Mouse (Mus musculus): ENCODE results near the gene Ets2.

Gene Ets2

DNA sequence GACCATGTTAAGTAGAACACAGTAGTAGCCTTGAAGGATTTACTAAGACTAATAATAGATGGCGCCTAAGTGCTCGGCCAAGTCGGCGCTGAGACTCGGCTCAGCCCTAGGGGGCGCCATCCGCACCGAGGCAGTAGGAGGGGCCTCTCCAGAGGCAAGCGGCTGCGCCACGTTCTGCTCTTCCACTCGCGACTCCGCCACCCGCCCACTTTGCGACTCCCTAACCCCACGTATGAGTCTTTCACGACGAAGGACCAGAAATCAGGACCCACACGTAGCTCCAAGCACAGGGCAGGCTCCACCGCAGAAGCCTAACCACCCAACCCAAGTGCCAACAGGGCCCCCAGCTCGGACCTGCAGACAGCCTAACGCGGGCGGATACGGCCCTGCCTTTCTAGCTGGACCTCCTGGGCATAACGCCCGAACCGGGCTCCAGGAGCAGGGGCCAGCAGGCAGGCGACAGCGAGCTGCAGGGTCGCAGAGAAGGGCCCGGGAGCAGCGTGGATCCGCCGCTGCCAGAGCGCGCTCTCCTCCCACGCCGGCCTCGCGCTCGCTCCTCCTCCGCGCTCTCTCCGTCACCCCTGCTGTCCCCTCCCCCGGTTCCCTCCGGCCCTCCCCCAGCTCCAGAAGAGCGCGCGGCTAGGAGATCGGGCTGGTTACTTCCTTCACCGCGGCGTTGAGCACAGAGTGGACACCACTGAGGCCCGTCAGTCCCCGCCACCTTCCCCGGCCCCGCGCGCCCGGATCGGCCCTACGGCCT lies at the start of gene Ets2:
Gene Ets2, plus strand, starts transcription at position 274 of the 760 bp plus-strand sequence.
- in situ Hi-C loops (cut with MboI) = no loop called here

DNA sequence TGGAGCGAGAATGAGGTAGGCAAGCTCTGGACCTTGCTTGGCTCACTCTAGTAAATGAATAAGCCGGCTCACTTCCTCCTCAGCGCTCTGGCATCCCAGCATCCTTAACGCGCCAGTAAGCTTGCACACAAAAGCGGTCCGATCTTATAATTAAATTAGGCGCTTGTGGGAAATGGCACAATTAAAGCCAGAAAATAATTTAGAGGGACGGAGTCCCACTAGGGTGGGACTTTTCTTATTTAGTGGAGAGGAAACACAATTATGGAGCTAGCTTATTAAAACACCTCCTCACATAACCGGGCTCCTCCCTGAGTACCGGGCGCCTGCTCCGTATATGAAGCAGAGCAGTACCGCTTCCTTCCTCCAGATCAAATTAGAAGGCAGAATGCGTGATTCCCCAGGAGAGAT lies 47.7 kb upstream of the Ets2 start:
- in situ Hi-C loops (cut with MboI) = no loop called here

GRCm38 (mm10) chr16:95656535-95656934 lies 45.3 kb upstream of the Ets2 start:
- in situ Hi-C loops (cut with MboI) = loop anchor here (5.0 kb wide), 1 partner anchor 291 kb away; no protein-coding TSS in a partner anchor

DNA sequence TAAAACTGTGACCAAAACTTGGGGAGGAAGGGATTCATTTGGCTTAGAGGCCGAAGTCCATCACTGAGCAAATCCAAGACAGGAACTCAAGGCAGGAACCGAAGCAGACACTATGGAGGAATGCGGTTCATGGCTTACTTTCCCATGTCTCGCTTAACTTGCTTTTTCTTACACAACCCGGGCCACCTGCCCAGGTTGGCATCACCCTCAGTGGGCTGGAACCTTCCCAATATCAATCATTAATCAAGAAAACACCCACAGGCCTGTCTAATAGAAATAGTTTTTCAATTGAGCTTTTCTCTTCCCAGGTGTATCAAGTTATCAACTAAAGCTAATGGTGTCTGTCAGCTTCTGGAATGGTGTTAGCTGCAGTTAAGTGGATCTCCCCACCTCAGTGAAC lies 44.7 kb upstream of the Ets2 start:
- in situ Hi-C loops (cut with MboI) = loop anchor here (5.0 kb wide), 1 partner anchor 290 kb away; no protein-coding TSS in a partner anchor

- in situ Hi-C loops (cut with MboI) = loop anchor here (5.0 kb wide), 1 partner anchor 290 kb away; no protein-coding TSS in a partner anchor
Measured at GRCm38 (mm10) chr16:95657756-95658155, 44.1 kb upstream of the Ets2 start.

DNA sequence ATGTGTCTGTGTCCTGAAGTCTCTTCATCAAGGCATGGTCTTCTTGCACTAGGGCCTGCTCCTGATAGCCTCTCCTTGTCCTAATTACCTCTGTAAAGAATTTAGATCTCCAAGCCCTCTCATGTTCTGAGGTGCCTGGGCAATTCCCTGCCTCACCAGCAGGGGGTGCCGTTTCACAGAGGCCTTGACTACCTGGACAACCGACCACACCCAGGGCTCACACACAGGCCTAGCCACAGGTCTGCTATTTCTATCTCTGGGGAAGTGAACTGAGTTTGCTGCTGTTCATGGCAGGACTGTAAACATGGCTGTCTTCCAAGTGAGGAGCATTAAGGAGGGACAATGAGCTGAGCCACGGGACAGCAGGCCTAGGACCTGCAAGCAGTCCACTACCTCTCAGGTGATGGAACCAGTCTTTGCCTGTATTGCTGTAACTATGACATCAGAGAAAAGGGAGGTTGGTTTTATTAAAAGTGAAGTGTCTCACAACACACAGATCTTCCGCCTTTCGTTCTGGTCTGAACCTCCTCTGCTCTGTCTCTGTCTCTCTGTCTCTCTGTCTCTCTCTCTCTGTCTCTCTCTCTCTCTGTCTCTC lies 42.9 kb upstream of the Ets2 start:
- in situ Hi-C loops (cut with MboI) = loop anchor here (5.0 kb wide), 1 partner anchor 288 kb away; no protein-coding TSS in a partner anchor

DNA sequence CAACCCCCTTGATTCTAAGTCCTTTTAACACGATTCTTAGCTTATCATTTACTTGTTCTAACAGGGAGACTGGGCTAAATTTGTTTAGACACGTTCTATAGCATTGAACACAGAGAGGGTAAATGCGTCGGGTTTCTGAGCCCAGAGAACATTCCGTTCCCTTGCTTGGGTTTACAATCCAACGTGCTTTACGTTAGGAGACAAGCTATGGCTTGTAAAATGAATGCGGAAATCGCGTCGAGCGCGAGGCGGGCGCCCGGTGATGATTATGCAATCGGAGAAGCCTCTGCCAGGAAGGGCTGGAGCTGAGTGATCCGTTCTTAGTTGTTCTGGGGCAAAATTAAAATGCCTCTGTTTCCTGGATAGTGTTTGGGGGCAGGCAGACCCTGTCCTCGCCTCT lies 42.4 kb upstream of the Ets2 start:
- in situ Hi-C loops (cut with MboI) = loop anchor here (5.0 kb wide), 1 partner anchor 288 kb away; no protein-coding TSS in a partner anchor

DNA sequence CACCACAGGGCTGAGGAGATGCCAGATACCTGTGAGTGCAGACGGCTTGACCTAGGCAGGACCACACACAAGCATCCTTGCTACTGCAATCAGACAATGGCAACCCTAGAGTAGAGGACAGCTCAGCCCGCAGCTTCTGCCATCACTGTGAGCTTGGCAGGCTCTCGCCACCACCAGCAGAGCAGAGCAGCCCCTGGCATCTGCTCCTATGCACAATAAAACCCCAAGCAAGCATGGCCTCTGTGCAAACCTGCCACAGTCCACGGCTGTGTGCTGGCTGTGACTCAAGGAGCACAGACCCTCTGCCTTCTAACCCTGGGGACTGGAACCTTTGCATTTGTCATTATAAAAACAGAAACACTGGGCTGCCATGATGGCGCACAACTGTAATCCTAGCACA lies 41.0 kb upstream of the Ets2 start:
- in situ Hi-C loops (cut with MboI) = no loop called here

- in situ Hi-C loops (cut with MboI) = no loop called here
Measured at GRCm38 (mm10) chr16:95665472-95666131, 36.3 kb upstream of the Ets2 start.

- in situ Hi-C loops (cut with MboI) = no loop called here
Measured at GRCm38 (mm10) chr16:95666288-95666687, 35.6 kb upstream of the Ets2 start.

- in situ Hi-C loops (cut with MboI) = no loop called here
Measured at GRCm38 (mm10) chr16:95667395-95668150, 34.3 kb upstream of the Ets2 start.

GRCm38 (mm10) chr16:95668151-95668993 lies 33.5 kb upstream of the Ets2 start:
- in situ Hi-C loops (cut with MboI) = no loop called here

DNA sequence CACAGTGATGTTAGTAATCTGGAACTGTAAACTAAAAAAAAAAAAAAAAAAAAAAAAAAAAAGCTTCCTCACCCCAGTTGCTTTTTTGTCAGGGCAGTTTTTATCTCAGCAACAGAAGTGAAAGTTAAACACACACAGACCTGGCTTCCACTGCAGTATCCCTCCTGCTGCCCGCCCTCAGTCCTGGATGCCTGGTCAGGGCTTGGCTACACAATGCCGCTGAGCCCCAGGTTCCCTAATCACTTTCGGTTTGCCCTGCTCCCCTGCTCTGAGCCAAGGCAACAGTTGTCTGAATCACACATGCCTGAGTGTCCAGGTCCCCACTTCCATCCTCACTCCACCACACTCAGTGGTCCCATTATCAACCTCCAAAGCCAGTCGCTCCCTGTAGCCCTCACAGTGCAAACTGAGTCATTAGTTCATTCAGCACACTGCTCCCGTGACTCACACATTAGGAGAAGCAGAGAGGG lies 27.4 kb upstream of the Ets2 start:
- in situ Hi-C loops (cut with MboI) = no loop called here

- in situ Hi-C loops (cut with MboI) = no loop called here
Measured at GRCm38 (mm10) chr16:95675212-95675611, 26.7 kb upstream of the Ets2 start.

- in situ Hi-C loops (cut with MboI) = no loop called here
Measured at GRCm38 (mm10) chr16:95676668-95677067, 25.2 kb upstream of the Ets2 start.

DNA sequence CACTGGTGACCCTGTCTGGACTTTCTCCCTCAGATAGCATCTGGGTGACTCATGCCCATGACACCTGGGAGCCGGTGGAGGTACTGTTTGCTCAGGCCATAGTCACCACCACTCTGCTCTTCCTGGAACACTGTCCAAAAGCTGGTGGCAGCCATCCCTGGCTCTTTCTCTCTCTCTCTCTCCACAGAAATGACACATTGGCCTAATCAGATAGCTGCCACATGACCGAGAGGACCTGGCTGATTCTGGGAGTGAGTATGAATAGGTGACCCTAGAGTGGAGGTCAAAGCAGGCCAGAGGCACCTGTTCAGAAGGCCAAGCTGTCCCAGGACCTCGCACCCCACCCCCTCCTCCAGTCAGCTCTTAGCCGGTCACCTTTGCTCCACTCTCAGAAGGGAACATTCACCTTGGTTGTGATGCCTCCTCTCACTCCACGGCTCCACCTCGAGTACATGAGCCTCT lies 19.4 kb upstream of the Ets2 start:
- in situ Hi-C loops (cut with MboI) = no loop called here

DNA sequence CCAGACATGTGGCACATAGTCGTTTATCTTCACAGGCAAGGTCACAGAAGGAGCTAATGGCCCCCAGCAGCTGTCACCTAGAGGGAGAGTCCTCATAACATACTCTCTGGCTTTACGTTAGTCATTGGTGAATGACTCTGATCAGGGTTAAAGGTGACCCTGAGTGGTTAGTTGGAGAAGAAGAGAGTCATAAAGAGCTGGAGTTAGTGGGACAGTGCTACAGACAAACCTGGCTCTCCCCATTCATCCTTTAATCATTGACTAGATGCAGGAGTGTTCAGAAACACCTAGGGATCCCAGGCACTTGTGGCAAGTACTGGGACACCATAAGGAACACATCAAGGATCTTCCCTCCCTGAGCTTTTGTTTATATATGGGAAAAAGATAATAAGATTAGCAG lies 16.1 kb upstream of the Ets2 start:
- in situ Hi-C loops (cut with MboI) = no loop called here

DNA sequence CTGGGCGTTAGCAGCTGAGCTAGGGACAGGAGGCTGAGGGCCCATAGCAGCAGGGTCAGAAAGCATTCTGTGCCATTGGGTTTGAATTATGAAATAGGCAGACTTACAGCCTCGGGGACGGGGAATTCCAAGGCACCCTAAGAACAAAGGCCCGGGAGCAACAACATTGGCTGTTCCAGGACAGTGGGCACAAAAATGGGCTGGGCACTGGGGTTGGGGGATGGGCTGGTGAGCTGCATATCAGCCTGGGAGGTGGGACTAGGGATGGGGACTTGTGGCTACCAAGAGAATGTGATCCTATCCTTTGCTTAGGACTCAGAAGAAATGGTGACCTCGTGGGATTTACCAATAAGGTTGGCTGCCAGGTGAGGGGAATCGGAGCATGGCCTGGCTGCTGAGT lies 15.6 kb upstream of the Ets2 start:
- in situ Hi-C loops (cut with MboI) = no loop called here

DNA sequence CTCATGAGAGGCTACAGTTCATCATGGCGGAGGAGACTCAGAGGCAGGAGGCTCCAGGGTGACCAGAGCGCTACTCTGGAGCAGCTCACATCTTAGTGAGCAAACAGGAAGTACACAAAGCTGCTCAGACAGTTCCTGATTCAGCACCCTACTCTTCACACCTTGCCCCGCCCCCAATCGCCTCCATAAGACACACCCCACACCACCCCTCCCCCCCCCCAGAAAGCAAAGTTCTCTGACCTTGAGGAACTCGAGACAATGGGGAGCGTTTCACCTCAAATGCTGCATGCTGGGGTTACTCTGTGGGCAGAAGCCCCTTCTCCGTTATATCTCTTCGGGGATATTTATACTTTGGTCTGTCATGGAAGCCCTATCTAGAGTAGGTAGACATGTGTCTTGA lies 15.0 kb upstream of the Ets2 start:
- in situ Hi-C loops (cut with MboI) = no loop called here

- in situ Hi-C loops (cut with MboI) = no loop called here
Measured at GRCm38 (mm10) chr16:95688010-95688409, 13.9 kb upstream of the Ets2 start.

GRCm38 (mm10) chr16:95696599-95696998 lies 5.3 kb upstream of the Ets2 start:
- in situ Hi-C loops (cut with MboI) = no loop called here
